Mouse (Mus musculus): ENCODE data around the gene Epb42. TPM values are rescaled to one million over a fixed set of nuclear protein-coding genes. Genes with fewer than 3 reads are reported as not detected.

The Epb42 gene
- polyA plus RNA-seq (2015; fragmentation: Nextera tagmentation; extraction: Ambion mirVana): 113 and 119 TPM in 2 replicates

DNA sequence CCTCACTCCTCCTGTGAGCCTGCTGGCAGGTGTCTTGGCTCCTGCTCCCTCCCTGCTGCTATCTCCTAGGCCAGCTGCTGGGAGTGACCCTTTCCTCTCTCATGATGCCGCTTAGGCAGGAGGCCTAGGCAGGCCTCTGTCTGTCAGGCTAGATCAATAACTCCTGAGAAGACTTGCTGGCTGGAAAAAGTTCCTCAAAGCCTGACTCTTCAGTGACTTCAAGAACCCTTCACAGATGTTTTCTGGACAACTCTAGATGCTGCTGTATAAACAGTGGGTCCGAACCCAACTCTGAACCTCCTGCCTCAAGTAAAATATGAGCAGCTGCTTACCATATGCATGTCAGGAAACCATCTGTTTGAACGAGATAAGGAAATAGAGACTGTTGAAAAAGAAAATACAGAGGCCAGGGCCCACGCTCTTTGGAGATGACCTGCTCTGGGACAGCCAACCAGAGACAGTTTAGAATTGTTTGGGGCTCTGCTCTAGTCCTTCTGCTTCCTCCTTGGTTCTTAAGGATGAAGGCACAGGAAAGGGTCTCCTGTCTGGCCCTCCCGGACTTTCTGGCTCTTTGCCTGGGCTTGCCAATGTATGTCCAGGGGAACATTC, at the start of gene Epb42:
Gene Epb42 (minus strand): TSS at position 340 of the 609 bp plus-strand sequence.

DNA sequence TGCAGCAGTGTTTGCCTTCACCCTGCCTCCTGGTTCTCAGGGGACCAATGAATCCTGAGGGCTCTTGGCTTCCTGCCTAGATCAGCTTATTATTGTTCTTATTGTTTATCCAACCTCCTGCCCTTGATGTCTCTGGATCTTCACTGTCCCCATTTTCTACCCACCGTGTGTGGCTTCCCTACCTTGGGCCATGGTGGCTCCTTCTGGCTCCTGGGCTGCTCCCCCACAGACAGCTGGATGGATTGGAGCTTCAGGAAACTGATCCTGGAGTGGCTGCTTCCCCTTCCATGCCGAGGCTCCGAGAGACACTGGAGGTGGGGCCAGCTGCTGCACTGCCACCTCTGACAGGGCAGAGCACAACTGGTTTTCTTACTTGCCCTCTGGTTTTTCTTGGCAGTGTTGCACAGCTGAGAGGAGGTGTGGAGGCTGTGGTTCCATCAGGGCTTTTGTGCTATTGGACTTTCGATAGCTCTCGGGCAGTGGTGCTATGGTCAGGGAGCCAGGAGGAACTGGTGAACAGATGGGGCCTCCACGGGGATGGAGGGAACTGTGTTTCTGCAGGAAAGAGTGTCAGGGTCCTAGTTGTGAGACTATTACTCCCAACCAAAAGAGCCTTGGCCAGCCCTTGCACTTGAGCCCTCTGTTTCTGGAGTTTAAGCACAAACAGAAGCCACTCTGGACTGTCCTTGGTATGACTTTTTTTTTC, 48.8 kb upstream of the Epb42 start, which contains the start of gene Tgm5:
Gene Tgm5 (minus strand): TSS at position 362 of the 706 bp plus-strand sequence.

GRCm38 (mm10) chr2:121007925-121008663, 28.8 kb downstream of the Epb42 start, which contains the start of gene Ccndbp1:
TSS of gene Ccndbp1 (plus strand) at chr2:121008403.

GRCm38 (mm10) chr2:120976990-120977925, 59.6 kb downstream of the Epb42 start, which contains the start of gene Tmem62:
TSS of gene Tmem62 (plus strand) at chr2:120977017.

DNA sequence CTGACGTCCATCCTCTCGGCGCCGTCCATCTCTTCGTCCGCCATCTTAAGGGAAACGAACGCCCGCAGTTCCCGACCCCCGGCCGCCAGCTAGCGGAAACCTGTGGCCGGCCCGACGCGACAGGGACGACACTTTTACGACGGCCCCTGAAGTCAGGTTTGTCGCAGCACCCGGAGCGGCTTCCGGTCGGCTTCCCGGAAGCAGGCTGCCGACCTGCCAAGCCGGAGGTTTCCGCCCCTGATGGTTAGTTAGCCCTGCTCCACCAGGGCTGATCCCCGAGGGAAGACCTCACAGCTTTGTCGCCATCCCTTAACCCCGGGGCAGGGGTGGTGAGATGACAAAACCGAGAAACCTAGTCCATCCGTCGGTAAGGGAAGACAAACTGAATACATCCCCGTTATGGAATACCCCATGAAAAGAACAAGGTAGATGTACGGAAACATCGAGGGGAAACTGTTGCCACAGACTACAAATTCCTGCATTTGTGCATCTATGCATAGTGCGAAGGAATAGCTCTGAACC, 66.3 kb downstream of the Epb42 start, which contains the start of gene Ubr1:
Gene Ubr1 (minus strand): TSS at position 157 of the 522 bp plus-strand sequence.

Other genes starting within 250 kb of the Epb42 start
- gene Cdan1, start 186.9 kb downstream of the Epb42 start, polyA plus RNA-seq (2015; fragmentation: Nextera tagmentation; extraction: Ambion mirVana): 8.3 and 8.8 TPM in 2 replicates
- 0.78 and 1.2 TPM in 2 replicates for gene Ttbk2, start 186.5 kb downstream of the Epb42 start, polyA plus RNA-seq (2015; fragmentation: Nextera tagmentation; extraction: Ambion mirVana)
- 17.1 and 18.1 TPM in 2 replicates for gene Ubr1, start 66.4 kb downstream of the Epb42 start, polyA plus RNA-seq (2015; fragmentation: Nextera tagmentation; extraction: Ambion mirVana)
- 2.8 and 3.8 TPM in 2 replicates for gene Tmem62, start 60.1 kb downstream of the Epb42 start, polyA plus RNA-seq (2015; fragmentation: Nextera tagmentation; extraction: Ambion mirVana)
- 74.6 and 80.1 TPM in 2 replicates for gene Ccndbp1, start 28.7 kb downstream of the Epb42 start, polyA plus RNA-seq (2015; fragmentation: Nextera tagmentation; extraction: Ambion mirVana)
- gene Tgm5, start 48.8 kb upstream of the Epb42 start, polyA plus RNA-seq (2015; fragmentation: Nextera tagmentation; extraction: Ambion mirVana): 0.10 and 0.11 TPM in 2 replicates
- not detected in 2 replicates for gene Tgm7, start 72.7 kb upstream of the Epb42 start, polyA plus RNA-seq (2015; fragmentation: Nextera tagmentation; extraction: Ambion mirVana)
- 9.1 and 12.2 TPM in 2 replicates for gene Adal, start 103.4 kb upstream of the Epb42 start, polyA plus RNA-seq (2015; fragmentation: Nextera tagmentation; extraction: Ambion mirVana)
- 10.9 and 11.4 TPM in 2 replicates for gene Lcmt2, start 103.6 kb upstream of the Epb42 start, polyA plus RNA-seq (2015; fragmentation: Nextera tagmentation; extraction: Ambion mirVana)
- 24.6 and 26.0 TPM in 2 replicates for gene Tubgcp4, start 133.6 kb upstream of the Epb42 start, polyA plus RNA-seq (2015; fragmentation: Nextera tagmentation; extraction: Ambion mirVana)
- 5.3 and 6.4 TPM in 2 replicates for gene Zscan29, start 134.1 kb upstream of the Epb42 start, polyA plus RNA-seq (2015; fragmentation: Nextera tagmentation; extraction: Ambion mirVana)
- gene Trp53bp1, start 234.3 kb upstream of the Epb42 start, polyA plus RNA-seq (2015; fragmentation: Nextera tagmentation; extraction: Ambion mirVana): 12.4 and 13.9 TPM in 2 replicates